Mouse (Mus musculus): ENCODE results near the gene Tas1r1. TPM values are rescaled to one million over a fixed set of nuclear protein-coding genes. Genes with fewer than 3 reads are reported as not detected.

The Tas1r1 gene
- polyA plus RNA-seq, 1 experiment: 0.14 TPM

- Histone ChIP-seq H3K4me1 (ENCODE audit: control insufficient read depth, insufficient read depth, insufficient read length) (peaks cover 8% of the 10 kb centered on the region; the same call in 1 of the 2 replicates), H3K36me3 (ENCODE audit: control insufficient read depth, insufficient read depth, low read length) (peaks cover 10% of the 10 kb centered on the region), H3K27me3 (ENCODE audit: control insufficient read depth, insufficient read depth, low read length) (no peaks in the 10 kb centered on the region), H3K4me3 (ENCODE audit: extremely low read depth, insufficient read depth, insufficient read length) (no peak overlapping the region), H3K27ac (ENCODE audit: insufficient read depth, low read length) (no peak overlapping the region)
- no peak for DNase-seq (ENCODE audit: low read depth in 1 of 2, low spot score in 2 of 2)
- no peak for TF ChIP-seq CTCF (IDR thresholded peaks at IDR 0.05; ENCODE audit: extremely low read depth, insufficient read depth, insufficient read length, insufficient replicate concordance)
- TF ChIP-seq POLR2A (IDR thresholded peaks at IDR 0.05; ENCODE audit: low read depth, low read length): no peak
- WGBS: 75% methylated on average over 9 of the region's 9 CpGs
Measured at GRCm38 (mm10) chr4:151983560-151983959, 54.8 kb downstream of the Tas1r1 start.

DNA sequence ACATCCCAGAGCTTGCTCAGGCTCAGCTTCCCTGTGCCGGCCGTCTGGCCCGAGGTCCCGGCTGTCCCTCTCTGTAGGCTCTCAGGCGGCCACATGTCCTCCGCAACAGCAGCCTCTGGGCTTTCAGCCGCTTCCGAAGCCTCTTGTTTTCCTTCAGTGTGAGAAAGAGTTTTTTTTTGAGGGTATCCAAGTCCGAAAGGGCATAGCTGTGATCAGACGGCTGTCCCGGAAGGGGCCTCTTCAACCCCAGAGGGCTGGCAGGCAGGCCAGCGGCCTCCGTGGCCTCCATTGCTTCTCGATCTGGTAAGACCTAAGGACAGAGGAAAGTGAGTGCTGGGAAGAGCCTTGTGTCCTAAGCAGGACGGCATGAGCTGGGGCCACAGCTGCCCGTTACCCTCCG, 55.3 kb downstream of the Tas1r1 start:
- no peak for TF ChIP-seq CTCF (IDR thresholded peaks at IDR 0.05; ENCODE audit: extremely low read depth, insufficient read depth, insufficient read length, insufficient replicate concordance)
- TF ChIP-seq POLR2A (IDR thresholded peaks at IDR 0.05; ENCODE audit: low read depth, low read length): no peak
- Histone ChIP-seq H3K4me3 (ENCODE audit: extremely low read depth, insufficient read depth, insufficient read length) (no peak overlapping the region), H3K27ac (ENCODE audit: insufficient read depth, low read length) (no peak overlapping the region), H3K4me1 (ENCODE audit: control insufficient read depth, insufficient read depth, insufficient read length) (peaks cover 8% of the 10 kb centered on the region; the same call in 1 of the 2 replicates), H3K27me3 (ENCODE audit: control insufficient read depth, insufficient read depth, low read length) (no peaks in the 10 kb centered on the region), H3K36me3 (ENCODE audit: control insufficient read depth, insufficient read depth, low read length) (peaks cover 10% of the 10 kb centered on the region)
- DNase-seq (ENCODE audit: low read depth in 1 of 2, low spot score in 2 of 2): no peak
- whole genome bisulfite sequencing: 91% methylated on average over 17 of the region's 17 CpGs

- no peak for TF ChIP-seq POLR2A (IDR thresholded peaks at IDR 0.05; ENCODE audit: low read depth, low read length)
- peak; percentile 99 for TF ChIP-seq CTCF (IDR thresholded peaks at IDR 0.05; ENCODE audit: extremely low read depth, insufficient read depth, insufficient read length, insufficient replicate concordance)
- H3K36me3 ChIP-seq (ENCODE audit: control insufficient read depth, insufficient read depth, low read length): peaks cover 10% of the 10 kb centered on the region
- H3K27ac ChIP-seq (ENCODE audit: insufficient read depth, low read length): no peak overlapping the region
- no peak overlapping the region for H3K4me3 ChIP-seq (ENCODE audit: extremely low read depth, insufficient read depth, insufficient read length)
- H3K27me3 ChIP-seq (ENCODE audit: control insufficient read depth, insufficient read depth, low read length): no peaks in the 10 kb centered on the region
- H3K4me1 ChIP-seq (ENCODE audit: control insufficient read depth, insufficient read depth, insufficient read length): peaks cover 4% of the 10 kb centered on the region; the same call in 1 of the 2 replicates
- peak in 1 of 2 experiments; percentile 68 for DNase-seq (ENCODE audit: low read depth in 1 of 2, low spot score in 2 of 2)
- 17% methylated on average over 5 of the region's 5 CpGs for WGBS
Measured at GRCm38 (mm10) chr4:151981363-151981762, 57.0 kb downstream of the Tas1r1 start.

- TF ChIP-seq POLR2A (IDR thresholded peaks at IDR 0.05; ENCODE audit: low read depth, low read length): no peak
- no peak for TF ChIP-seq CTCF (IDR thresholded peaks at IDR 0.05; ENCODE audit: extremely low read depth, insufficient read depth, insufficient read length, insufficient replicate concordance)
- Histone ChIP-seq H3K4me3 (ENCODE audit: extremely low read depth, insufficient read depth, insufficient read length) (no peak overlapping the region), H3K36me3 (ENCODE audit: control insufficient read depth, insufficient read depth, low read length) (peaks cover 10% of the 10 kb centered on the region), H3K27ac (ENCODE audit: insufficient read depth, low read length) (no peak overlapping the region), H3K4me1 (ENCODE audit: control insufficient read depth, insufficient read depth, insufficient read length) (0 out of 2 replicates have a peak, but pooled peaks cover 4% of the 10 kb centered on the region), H3K27me3 (ENCODE audit: control insufficient read depth, insufficient read depth, low read length) (no peaks in the 10 kb centered on the region)
- 83% methylated on average over 8 of the region's 8 CpGs for WGBS
- DNase-seq (ENCODE audit: low read depth in 1 of 2, low spot score in 2 of 2): no peak
Measured at GRCm38 (mm10) chr4:151980699-151981098, 57.7 kb downstream of the Tas1r1 start.

Other genes with a start within 250 kb of the Tas1r1 start
- gene Camta1, start 176.7 kb downstream of the Tas1r1 start, polyA plus RNA-seq (2012; rRNA removed): 6.3 and 7.7 TPM in 2 replicates
- gene Dnajc11, start 104.9 kb downstream of the Tas1r1 start, polyA plus RNA-seq (2012; rRNA removed): 31.6 and 40.9 TPM in 2 replicates
- 46.2 and 53.0 TPM in 2 replicates for gene Thap3, start 49.6 kb downstream of the Tas1r1 start, polyA plus RNA-seq (2012; rRNA removed)
- gene Phf13, start 42.3 kb downstream of the Tas1r1 start, polyA plus RNA-seq (2012; rRNA removed): 3.8 and 4.2 TPM in 2 replicates
- 20.1 and 28.4 TPM in 2 replicates for gene Klhl21, start 29.8 kb downstream of the Tas1r1 start, polyA plus RNA-seq (2012; rRNA removed)
- 18.9 and 21.3 TPM in 2 replicates for gene Zbtb48, start 10.9 kb downstream of the Tas1r1 start, polyA plus RNA-seq (2012; rRNA removed)
- 22.8 and 28.1 TPM in 2 replicates for gene Nol9, start 753 bp upstream of the Tas1r1 start, polyA plus RNA-seq (2012; rRNA removed)
- gene Plekhg5, start 33.9 kb upstream of the Tas1r1 start, polyA plus RNA-seq (2012; rRNA removed): 9.5 and 13.1 TPM in 2 replicates
- 17.0 and 27.0 TPM in 2 replicates for gene Tnfrsf25, start 77.4 kb upstream of the Tas1r1 start, polyA plus RNA-seq (2012; rRNA removed)
- gene Espn, start 113.8 kb upstream of the Tas1r1 start, polyA plus RNA-seq (2012; rRNA removed): 2.1 and 2.7 TPM in 2 replicates
- gene Hes2, start 120.3 kb upstream of the Tas1r1 start, polyA plus RNA-seq (2012; rRNA removed): not detected in 2 replicates
- gene Acot7, start 139.6 kb upstream of the Tas1r1 start, polyA plus RNA-seq (2012; rRNA removed): 15.4 and 17.9 TPM in 2 replicates
- 10.5 and 15.7 TPM in 2 replicates for gene Gpr153, start 235.7 kb upstream of the Tas1r1 start, polyA plus RNA-seq (2012; rRNA removed)